Mouse (Mus musculus) ES-Bruce4 (cell line): ENCODE data around the gene Vsir. TPM values are rescaled to one million over a fixed set of nuclear protein-coding genes. Genes with fewer than 3 reads are reported as not detected.
A peak's percentile ranks its signal among the peaks of the same experiment; 100 is the strongest.

Experiments
- H3K27ac ChIP-seq: 2 replicates; pipeline ENCODE4 v1.5.1; 2012; ENCODE audit warnings: low read length, inconsistent platforms; ENCODE audit not compliant: insufficient read depth
- H3K27me3 ChIP-seq: 2 replicates; pipeline ENCODE4 v1.6.1; 2012; ENCODE audit warnings: mild to moderate bottlenecking, low read length, inconsistent platforms; ENCODE audit not compliant: control insufficient read depth, poor library complexity, insufficient read depth, severe bottlenecking
- H3K36me3 ChIP-seq: 2 replicates; pipeline ENCODE4 v1.6.1; 2012; ENCODE audit warnings: inconsistent platforms, mild to moderate bottlenecking, low read length, moderate library complexity; ENCODE audit not compliant: control insufficient read depth, poor library complexity, insufficient read depth, severe bottlenecking
- H3K4me1 ChIP-seq: one replicate; pipeline ENCODE4 v1.8.1; 2011; ENCODE audit warnings: low read length; ENCODE audit not compliant: control insufficient read depth, insufficient read depth
- H3K4me3 ChIP-seq: 2 replicates; pipeline ENCODE4 v1.5.1; 2011; ENCODE audit warnings: low read depth, mild to moderate bottlenecking, low read length
- H3K9ac ChIP-seq: 2 replicates; pipeline ENCODE4 v1.6.1; 2012; ENCODE audit warnings: low read depth, mild to moderate bottlenecking, inconsistent platforms; ENCODE audit not compliant: poor library complexity, severe bottlenecking
- H3K9me3 ChIP-seq: replicated peaks from 2 replicates; pipeline ENCODE4 v1.6.1; 2012; ENCODE audit warnings: mild to moderate bottlenecking, low read length, inconsistent platforms; ENCODE audit not compliant: control insufficient read depth, poor library complexity, insufficient read depth, severe bottlenecking
- CTCF ChIP-seq: IDR thresholded peaks from one replicate; pipeline ENCODE4 v1.8.1; 2011; ENCODE audit warnings: low read depth, low read length
- EP300 ChIP-seq: IDR thresholded peaks from 2 replicates; pipeline ENCODE4 v1.6.1; 2011; ENCODE audit warnings: low read depth, low read length; ENCODE audit not compliant: insufficient read depth
- POLR2A ChIP-seq: IDR thresholded peaks from one replicate; pipeline ENCODE4 v1.8.1; 2011; ENCODE audit warnings: low read length; ENCODE audit not compliant: insufficient read depth
- polyA plus RNA-seq: library from polyadenylated mRNA; stranded (reverse); fragments of >200 nt; gene quantifications from 2 replicates; pipeline ENCODE4 v1.2.4, GENCODE M21; 2011; ENCODE audit warnings: low read depth; ENCODE audit not compliant: missing spikeins, insufficient read depth, insufficient read length

The Vsir gene
- polyA plus RNA-seq, 1 experiment: 4.5 TPM

DNA sequence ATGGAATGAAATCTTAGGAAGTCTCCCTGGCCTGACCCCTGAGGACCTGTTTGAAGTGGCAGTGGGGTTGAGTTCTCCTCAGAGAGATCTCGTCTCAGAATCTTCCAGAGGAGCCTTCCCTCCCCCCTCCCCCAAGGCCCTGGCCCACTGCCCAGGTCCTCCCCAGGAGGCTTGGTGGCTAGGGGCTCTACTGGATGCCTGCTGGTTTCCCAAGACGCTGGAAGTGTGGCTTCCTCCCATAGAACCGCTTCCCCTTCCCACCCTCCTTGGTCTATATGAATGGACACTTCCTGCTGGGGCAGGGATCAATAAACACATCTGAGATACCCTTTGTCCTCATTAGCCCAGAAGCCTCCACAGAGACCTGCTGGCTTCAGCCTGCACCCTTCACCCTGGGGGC lies 4.6 kb downstream of the Vsir start:
- Histone ChIP-seq H3K4me1 (peaks cover 12% of the 10 kb centered on the region), H3K4me3 (no peak overlapping the region), H3K9me3 (no peaks in the 10 kb centered on the region), H3K27me3 (no peaks in the 10 kb centered on the region), H3K9ac (no peak overlapping the region), H3K27ac (peak overlapping the region; percentile 28), H3K36me3 (no peaks in the 10 kb centered on the region)
- TF ChIP-seq CTCF (no peak), POLR2A (no peak), EP300 (no peak)

DNA sequence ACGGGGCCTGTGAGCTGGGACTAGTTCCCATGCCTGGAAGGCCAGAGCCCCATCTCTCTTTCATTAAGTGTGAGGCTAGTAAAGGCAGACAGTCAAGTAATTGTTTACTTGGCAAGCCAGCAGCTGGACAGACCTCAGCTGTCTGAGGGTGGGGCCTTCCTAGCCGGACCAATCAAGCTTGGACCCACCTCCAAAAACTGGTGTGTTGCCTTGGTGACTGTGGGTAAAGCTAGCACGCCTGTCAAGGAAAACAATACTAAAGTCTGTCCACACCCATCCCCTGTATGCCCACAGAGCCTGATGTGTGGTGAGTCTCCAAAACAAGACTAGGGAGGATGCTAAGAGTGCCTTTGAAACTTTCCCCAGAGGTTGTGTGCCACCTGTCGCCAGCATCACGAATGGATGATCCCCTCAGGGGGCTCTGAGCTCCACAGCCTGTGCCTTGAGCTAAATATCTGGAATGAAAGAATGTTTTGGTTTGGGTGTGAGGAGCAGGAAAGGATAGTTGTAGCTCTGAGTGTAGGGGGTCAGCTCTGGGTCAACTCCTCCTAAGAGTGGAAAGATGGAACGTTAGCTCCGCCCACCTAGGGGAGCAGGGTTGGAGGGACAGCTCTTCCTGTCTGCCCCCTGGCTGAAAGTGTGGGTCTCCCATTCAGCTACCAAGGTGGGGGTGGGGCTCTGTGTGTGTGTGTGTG lies 5.3 kb downstream of the Vsir start:
- no peaks in the 10 kb centered on the region for H3K9me3 ChIP-seq
- no peaks in the 10 kb centered on the region for H3K36me3 ChIP-seq
- no peak overlapping the region for H3K9ac ChIP-seq
- peaks cover 11% of the 10 kb centered on the region for H3K4me1 ChIP-seq
- peak overlapping the region; percentile 53 for H3K27ac ChIP-seq
- no peaks in the 10 kb centered on the region for H3K27me3 ChIP-seq
- H3K4me3 ChIP-seq: no peak overlapping the region
- TF ChIP-seq EP300 (peak; percentile 78), CTCF (no peak), POLR2A (no peak)

DNA sequence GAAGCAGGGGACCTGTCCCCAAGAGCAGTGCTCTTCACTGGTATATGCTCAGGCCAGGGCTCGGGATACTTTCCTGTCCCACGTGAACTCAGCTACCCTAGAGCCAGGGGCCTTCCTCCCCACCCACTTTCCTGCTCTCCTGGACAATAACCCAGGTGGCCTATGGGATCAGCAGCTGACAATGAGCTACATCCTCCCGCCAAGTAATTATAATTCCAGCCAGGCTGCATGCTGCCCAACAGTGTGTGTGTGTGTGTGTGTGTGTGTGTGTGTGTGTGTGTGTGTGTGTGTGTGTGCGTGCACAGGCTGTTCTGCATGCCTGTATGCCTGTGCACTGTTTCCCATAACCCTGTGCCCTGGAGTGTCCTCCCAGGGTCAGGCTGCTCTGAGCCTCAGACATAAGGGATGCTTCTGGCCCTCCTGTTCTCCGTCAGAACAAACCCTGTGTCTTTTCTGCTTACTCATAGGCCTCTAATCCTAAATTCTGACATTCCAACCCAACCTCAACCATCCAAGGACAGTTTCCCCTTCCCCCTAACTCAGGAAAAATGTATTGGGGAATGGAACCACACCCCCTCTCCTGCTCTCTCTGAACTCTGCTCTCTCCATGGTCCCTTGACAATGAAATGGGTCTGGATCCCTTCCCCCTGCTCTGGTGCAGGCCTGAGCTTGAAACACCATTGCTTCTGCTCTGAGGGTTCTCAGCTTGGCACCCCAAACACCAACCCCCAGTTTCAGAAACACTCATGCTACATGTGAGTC lies 6.8 kb downstream of the Vsir start:
- no peak for TF ChIP-seq EP300
- TF ChIP-seq CTCF: no peak
- TF ChIP-seq POLR2A: no peak
- Histone ChIP-seq H3K27ac (no peak overlapping the region), H3K4me1 (peaks cover 6% of the 10 kb centered on the region), H3K9ac (no peak overlapping the region), H3K27me3 (no peaks in the 10 kb centered on the region), H3K4me3 (no peak overlapping the region), H3K9me3 (no peaks in the 10 kb centered on the region), H3K36me3 (no peaks in the 10 kb centered on the region)

DNA sequence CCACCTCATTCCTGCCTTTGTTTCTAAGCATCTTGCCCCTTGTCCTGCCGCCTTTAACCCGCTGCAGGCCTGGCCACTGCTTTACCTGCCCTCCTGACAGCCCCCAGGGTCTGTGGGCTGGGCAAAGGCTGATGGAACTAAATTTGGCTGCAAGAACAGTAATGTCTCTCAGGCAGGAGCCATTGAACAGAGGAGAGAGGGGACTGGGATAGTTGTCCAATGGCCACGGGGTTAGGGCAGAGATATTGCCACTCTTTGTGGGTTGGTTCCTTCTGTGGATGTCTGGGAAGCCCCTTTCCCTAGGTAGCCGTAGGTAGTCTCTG lies 7.3 kb downstream of the Vsir start:
- H3K27ac ChIP-seq: no peak overlapping the region

DNA sequence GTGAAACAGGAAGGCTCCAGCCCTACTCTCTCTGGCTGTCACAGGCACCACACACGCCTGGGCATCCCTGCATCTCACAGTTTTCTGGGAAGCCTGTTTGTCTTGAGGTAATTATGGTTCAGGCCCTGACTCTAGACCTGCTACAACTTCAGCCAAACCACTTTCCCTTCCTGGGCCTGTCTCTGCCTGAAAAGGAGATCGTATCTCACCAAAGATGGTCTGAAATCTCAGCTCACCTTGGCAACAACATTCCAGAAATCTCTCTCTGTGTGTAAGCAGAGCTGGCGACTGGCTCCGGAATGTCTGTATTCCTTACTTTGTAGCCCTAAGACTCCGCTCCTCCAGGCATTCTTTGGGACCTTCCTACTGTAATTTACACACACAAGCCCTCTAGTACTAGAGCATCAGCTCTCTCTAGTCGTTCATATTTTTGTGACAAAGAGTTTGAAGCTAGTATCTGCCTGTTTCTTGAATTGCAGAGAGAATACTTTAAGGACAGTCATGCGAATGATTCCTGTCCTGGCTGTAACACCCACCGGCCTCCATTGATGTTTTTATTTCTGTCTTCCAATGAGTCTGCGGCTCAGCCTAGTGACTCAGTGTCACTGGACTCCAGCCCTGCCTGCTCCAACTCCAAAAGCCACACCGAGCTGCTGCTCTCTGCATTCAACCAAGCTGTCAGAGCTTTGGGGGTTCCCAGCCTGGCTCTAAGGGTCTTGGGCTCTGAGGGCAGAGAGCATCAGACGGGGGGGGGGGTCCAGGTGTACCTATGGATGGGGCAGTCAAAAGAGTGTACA lies 8.4 kb downstream of the Vsir start:
- Histone ChIP-seq H3K27me3 (no peaks in the 10 kb centered on the region), H3K9ac (no peak overlapping the region), H3K4me3 (no peak overlapping the region), H3K36me3 (no peaks in the 10 kb centered on the region), H3K27ac (no peak overlapping the region), H3K9me3 (no peaks in the 10 kb centered on the region), H3K4me1 (peaks cover 2% of the 10 kb centered on the region)
- no peak for TF ChIP-seq POLR2A
- no peak for TF ChIP-seq CTCF
- no peak for TF ChIP-seq EP300

More for the DNA sequence above, 7.3 kb downstream of the Vsir start:
- no peak overlapping the region for H3K4me3 ChIP-seq
- H3K27me3 ChIP-seq: no peaks in the 10 kb centered on the region
- H3K9me3 ChIP-seq: no peaks in the 10 kb centered on the region
- TF ChIP-seq EP300 (no peak), POLR2A (no peak), CTCF (no peak)
- H3K9ac ChIP-seq: no peak overlapping the region
- H3K4me1 ChIP-seq: peaks cover 5% of the 10 kb centered on the region
- H3K36me3 ChIP-seq: no peaks in the 10 kb centered on the region

DNA sequence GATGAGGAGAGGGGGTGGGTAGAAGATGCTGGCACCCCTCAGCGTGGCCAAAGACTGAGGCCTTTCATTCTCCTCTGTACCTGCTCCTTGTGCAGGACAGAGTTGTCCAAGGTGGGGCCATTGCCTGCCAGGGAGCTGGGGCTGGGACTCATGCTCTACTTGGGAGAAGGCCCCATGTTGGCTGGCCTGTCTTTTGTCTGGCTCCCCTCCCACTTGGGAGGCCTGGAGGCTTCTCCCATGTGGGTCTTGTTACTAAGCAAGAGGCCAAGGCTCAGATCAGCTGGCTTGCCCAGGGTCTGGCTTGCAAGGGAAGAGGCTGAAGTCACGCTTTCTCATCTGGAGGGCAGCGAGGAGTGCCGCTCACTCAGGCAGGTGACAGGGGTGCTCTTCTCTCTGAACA lies 10.8 kb downstream of the Vsir start:
- Histone ChIP-seq H3K4me1 (peaks cover 2% of the 10 kb centered on the region), H3K9ac (no peak overlapping the region), H3K27me3 (no peaks in the 10 kb centered on the region), H3K9me3 (no peaks in the 10 kb centered on the region), H3K36me3 (no peaks in the 10 kb centered on the region), H3K27ac (no peak overlapping the region), H3K4me3 (no peak overlapping the region)
- TF ChIP-seq EP300: no peak
- no peak for TF ChIP-seq CTCF
- TF ChIP-seq POLR2A: no peak
